Mouse (Mus musculus): Measurements from ENCODE around the gene Cntn3.
"Not testable (repeated sequence)": the region's sequence is repeated elsewhere in the genome, so short reads cannot be mapped to it uniquely, and the experiment has no call there.

The Cntn3 gene

GRCm38 (mm10) chr6:102573001-102573400, at the start of gene Cntn3:
TSS of gene Cntn3 (minus strand) at chr6:102573101.
- DNase-seq: not testable (repeated sequence)

GRCm38 (mm10) chr6:102600773-102601172, 27.9 kb upstream of the Cntn3 start:
- DNase-seq: no peak

DNA sequence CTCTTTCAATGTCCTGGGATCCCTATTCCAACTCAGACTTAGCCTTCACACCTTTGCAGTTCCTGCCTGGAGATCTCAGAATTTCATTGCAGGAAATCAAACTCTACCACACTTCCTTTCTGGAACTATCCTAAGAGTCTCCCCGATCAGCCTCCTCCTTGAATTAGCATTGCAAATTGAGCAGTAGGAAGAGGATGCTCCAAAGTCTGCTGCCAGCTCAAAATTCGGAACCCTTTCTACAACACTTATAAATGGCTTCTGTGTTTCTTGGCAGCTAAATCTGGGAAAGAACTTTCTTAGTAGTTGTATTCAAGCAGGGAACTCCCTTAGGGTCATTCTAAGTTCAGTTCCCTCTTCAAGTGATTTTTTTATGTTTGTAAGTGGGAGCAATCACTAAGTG, 24.9 kb upstream of the Cntn3 start:
- DNase-seq: no peak

- no peak for DNase-seq
Measured at GRCm38 (mm10) chr6:102590151-102590550, 17.2 kb upstream of the Cntn3 start.

DNA sequence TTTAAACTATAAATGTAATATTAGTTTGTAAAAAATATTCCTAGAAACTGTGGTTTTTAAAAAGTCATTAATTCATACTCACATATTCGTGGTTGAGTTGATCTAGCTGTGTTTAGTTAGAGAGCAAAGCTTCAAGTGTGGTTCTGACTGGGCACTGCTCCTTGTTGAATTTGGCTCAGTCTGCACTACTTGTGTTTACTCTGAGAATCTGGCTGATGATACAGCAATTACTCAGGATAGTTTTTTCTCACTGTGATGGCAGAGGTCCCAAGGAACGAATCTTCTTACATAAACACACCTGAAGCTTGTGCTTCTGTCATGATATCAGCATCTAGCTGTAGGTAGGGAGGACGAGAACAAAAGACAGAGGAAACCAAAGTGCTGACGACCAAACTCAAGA, 16.4 kb upstream of the Cntn3 start:
- DNase-seq: no peak

- DNase-seq: no peak
Measured at GRCm38 (mm10) chr6:102586056-102586455, 13.2 kb upstream of the Cntn3 start.

GRCm38 (mm10) chr6:102583578-102583977, 10.7 kb upstream of the Cntn3 start:
- no peak for DNase-seq

GRCm38 (mm10) chr6:102567496-102567895, 5.4 kb downstream of the Cntn3 start:
- no peak for DNase-seq

DNA sequence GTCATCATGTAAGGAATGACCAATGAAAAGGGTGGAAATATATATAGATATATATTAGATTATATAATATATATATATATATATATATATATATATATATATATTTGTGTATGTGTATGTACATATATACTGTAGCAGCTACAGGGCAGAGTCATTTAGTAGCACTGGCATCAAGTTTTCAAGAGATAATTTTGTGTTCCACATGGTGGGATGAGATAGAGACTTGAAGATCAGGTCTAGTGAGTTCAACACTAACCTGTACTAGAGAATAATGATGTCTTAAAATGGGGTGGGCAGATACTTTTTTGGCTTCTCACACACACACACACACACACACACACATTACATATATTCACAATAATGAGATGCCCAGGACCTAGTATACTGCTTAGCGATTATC, 7.7 kb downstream of the Cntn3 start:
- no peak for DNase-seq

- DNase-seq: peak; percentile 16
Measured at GRCm38 (mm10) chr6:102564011-102564731, 8.7 kb downstream of the Cntn3 start.

DNA sequence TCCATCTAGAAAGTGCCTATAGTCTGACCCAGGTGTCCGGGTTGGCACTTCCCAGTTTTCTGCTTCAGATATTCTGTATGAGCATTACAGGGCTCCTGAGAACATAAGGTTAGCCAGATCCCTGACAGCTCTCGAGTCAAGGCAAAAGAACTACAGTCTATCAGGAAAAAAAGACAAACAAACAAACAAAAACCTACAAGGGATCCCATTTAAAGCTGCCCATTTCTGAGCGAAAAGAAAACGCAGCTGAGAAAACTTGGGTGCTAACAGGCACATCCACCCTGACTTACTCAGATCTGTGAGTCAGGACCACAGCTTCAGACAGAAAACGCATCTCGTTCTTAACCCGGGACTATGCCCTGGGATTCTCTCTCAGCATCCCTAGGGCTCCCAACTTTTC, 9.5 kb downstream of the Cntn3 start:
- DNase-seq: no peak

- no peak for DNase-seq
Measured at GRCm38 (mm10) chr6:102557521-102557920, 15.4 kb downstream of the Cntn3 start.

GRCm38 (mm10) chr6:102556497-102556896, 16.4 kb downstream of the Cntn3 start:
- DNase-seq: no peak

DNA sequence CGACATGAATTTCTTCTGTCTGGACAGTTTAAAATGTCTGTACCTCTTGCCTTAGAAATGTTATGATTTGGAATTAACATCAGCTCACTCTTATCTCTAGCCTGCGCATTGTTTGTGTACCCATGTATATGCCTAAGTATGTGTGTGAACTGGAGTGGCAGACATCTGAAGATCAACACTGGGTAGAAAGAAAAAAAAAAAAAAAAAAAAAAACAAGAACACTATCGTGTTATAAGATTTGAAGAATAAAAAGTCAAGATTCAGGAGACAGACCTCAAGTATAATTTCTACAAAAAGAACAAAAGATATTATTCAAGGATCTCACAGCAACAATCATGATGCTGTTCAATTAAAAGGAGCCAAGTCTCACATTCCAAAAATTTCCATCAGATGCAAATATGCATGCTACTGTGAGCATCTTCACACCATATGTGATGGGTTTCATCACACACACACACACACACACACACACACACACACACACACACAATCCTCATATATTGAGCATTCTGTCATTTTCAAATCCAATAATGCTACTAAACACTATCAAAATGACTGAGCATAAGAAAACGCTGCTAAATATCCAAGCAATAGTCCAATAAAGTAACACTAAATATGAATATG, 17.0 kb downstream of the Cntn3 start:
- DNase-seq: no peak

- no peak for DNase-seq
Measured at GRCm38 (mm10) chr6:102555067-102555657, 17.7 kb downstream of the Cntn3 start.

DNA sequence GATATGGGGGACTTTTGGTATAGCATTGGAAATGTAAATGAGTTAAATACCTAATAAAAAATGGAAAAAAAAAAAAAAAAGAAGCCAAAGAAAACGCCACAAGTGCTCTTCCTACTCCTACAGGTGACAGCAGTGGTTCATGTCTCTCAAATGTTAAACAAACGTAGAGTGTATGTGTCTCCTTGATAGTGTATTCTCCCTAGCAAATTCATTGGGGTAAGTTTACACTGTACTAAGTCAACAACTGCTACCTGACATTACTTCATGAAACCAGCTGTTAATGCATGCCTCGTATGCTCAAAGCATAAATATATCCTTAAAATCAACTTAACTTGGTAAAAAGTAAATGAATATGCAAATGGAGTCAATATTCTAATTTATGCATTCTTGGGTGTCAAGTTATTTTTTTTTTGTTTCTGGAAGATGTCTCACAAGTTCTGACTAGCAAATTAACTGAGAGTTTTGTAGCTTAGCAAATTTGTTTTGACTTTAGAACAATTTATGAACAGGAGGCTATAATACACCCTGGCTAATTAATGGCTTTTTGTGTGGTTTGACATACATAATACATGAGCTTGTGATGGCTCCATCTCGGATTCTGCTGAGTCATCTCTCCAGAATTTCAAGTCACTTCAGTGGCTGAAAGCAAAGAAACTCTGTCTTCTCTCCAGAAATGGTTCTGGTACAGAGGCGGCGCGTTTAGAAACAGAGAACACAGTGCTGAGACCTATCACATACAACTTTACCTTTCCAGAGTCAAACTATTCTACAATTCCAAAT, 31.1 kb downstream of the Cntn3 start:
- no peak for DNase-seq

- DNase-seq: no peak
Measured at GRCm38 (mm10) chr6:102535599-102535998, 37.3 kb downstream of the Cntn3 start.

DNA sequence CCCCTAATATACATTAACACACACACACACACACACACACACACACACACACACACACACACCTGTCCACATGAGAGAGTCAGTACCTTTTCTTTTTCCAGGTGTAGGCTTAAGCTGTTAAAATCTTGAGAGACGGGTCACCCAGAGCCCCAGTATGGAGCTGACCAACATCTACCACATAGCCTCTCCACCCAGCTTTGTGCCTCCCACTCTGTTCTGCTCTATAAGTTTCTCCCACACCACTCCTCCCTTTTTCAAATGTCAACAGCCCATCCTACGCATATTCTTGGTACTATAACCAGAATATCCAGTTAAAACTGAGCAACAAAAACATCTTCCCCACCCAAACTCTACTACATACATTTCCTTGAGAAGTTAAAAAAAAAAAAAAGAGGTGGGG, 49.9 kb downstream of the Cntn3 start:
- DNase-seq: no peak

DNA sequence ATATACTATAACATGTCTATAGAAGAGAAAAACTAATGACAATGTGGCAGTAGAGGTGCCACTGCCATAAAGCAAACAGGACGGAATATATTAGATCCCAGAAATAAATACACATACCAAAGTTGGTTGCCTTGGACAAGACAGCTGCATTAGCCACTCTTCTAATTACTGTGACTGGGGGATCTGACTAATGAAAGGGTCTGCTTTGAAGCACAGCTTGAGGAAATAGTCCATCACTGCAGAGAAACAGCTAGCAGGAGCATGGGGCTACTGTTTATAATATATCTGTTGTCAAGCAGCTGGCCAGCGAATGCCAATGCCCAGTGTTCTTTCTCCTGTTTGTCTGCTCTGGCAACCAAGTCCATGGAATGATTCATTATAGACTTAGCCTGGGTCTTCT, 51.9 kb downstream of the Cntn3 start:
- DNase-seq: no peak

GRCm38 (mm10) chr6:102515231-102515630, 57.7 kb downstream of the Cntn3 start:
- no peak for DNase-seq

DNA sequence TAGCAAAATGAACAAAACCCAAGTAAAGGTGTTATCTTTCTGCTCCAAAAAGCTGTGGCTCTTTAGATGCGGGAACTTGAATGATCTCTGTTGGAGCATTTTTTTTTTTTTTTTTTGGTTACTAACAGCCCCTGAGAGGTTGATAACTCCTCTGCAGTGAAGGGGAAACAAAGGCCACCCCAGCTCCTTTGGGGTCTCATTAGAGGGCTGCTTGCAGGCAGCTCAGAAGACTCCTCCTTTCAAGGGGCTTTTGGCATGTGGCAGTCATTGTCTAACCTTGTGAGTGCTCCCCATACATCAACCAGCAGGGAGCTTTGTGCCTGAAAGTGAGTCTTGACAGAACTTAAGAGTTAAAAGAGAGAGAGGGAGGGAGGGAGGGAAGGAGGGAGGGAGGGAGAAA, 60.8 kb downstream of the Cntn3 start:
- no peak for DNase-seq

- DNase-seq: no peak
Measured at GRCm38 (mm10) chr6:102485509-102485908, 87.4 kb downstream of the Cntn3 start.

GRCm38 (mm10) chr6:102478320-102479080, 94.4 kb downstream of the Cntn3 start:
- DNase-seq: no peak
